Mouse (Mus musculus) lung, postnatal 25 days (tissue): Measurements from ENCODE around the gene Zc3h12d.

Source experiments
- DNase-seq: peaks from one replicate; pipeline ENCODE4 v3.0.0; 2022; ENCODE audit warnings: low spot score

Gene Zc3h12d

GRCm38 (mm10) chr10:7832171-7832676 lies at the start of gene Zc3h12d:
Gene Zc3h12d (plus strand): TSS chr10:7832470.
- peak; percentile 60 for DNase-seq

- no peak for DNase-seq
Measured at GRCm38 (mm10) chr10:7787319-7787718, 45.0 kb upstream of the Zc3h12d start.

GRCm38 (mm10) chr10:7792254-7792750 lies 40.0 kb upstream of the Zc3h12d start:
- DNase-seq: no peak

- peak; percentile 89 for DNase-seq
Measured at GRCm38 (mm10) chr10:7792751-7793385, 39.4 kb upstream of the Zc3h12d start, which contains the start of the genes Ginm1 and Ppil4. Gene Ginm1 (minus strand): TSS chr10:7792824. Gene Ppil4 (plus strand): TSS chr10:7792891.

- no peak for DNase-seq
Measured at GRCm38 (mm10) chr10:7801258-7801657, 31.0 kb upstream of the Zc3h12d start.

GRCm38 (mm10) chr10:7802519-7803140 lies 29.6 kb upstream of the Zc3h12d start:
- DNase-seq: no peak

- DNase-seq: peak; percentile 66
Measured at GRCm38 (mm10) chr10:7809937-7810336, 22.3 kb upstream of the Zc3h12d start.

GRCm38 (mm10) chr10:7816476-7816875 lies 15.8 kb upstream of the Zc3h12d start:
- no peak for DNase-seq

- no peak for DNase-seq
Measured at GRCm38 (mm10) chr10:7818676-7819075, 13.6 kb upstream of the Zc3h12d start.

- DNase-seq: no peak
Measured at GRCm38 (mm10) chr10:7819156-7819555, 13.1 kb upstream of the Zc3h12d start.

GRCm38 (mm10) chr10:7819603-7820002 lies 12.7 kb upstream of the Zc3h12d start:
- no peak for DNase-seq

GRCm38 (mm10) chr10:7820171-7820570 lies 12.1 kb upstream of the Zc3h12d start:
- DNase-seq: no peak

- no peak for DNase-seq
Measured at GRCm38 (mm10) chr10:7821981-7822380, 10.3 kb upstream of the Zc3h12d start.

GRCm38 (mm10) chr10:7824663-7825280 lies 7.5 kb upstream of the Zc3h12d start:
- DNase-seq: peak; percentile 31

- DNase-seq: no peak
Measured at GRCm38 (mm10) chr10:7825281-7825665, 7.0 kb upstream of the Zc3h12d start.

GRCm38 (mm10) chr10:7826106-7826505 lies 6.2 kb upstream of the Zc3h12d start:
- DNase-seq: no peak

GRCm38 (mm10) chr10:7833377-7834165 lies 1.3 kb downstream of the Zc3h12d start:
- peak; percentile 26 for DNase-seq

- no peak for DNase-seq
Measured at GRCm38 (mm10) chr10:7834671-7835225, 2.5 kb downstream of the Zc3h12d start.

- no peak for DNase-seq
Measured at GRCm38 (mm10) chr10:7836902-7837301, 4.6 kb downstream of the Zc3h12d start.

GRCm38 (mm10) chr10:7837446-7837845 lies 5.2 kb downstream of the Zc3h12d start:
- DNase-seq: no peak

GRCm38 (mm10) chr10:7838036-7838435 lies 5.8 kb downstream of the Zc3h12d start:
- no peak for DNase-seq
